Mouse (Mus musculus): ENCODE results near the gene Zfyve19. TPM values are rescaled to one million over a fixed set of nuclear protein-coding genes. Genes with fewer than 3 reads are reported as not detected.

Gene Zfyve19
- polyA plus RNA-seq, 1 experiment from 2014 or later = 61.4 TPM

- Histone ChIP-seq H3K4me3 (replicated peaks) (no peak overlapping the region), H3K27me3 (no peaks in the 10 kb centered on the region), H3K4me2 (replicated peaks) (no peak overlapping the region), H3K4me1 (peaks cover 13% of the 10 kb centered on the region), H3K36me3 (no peaks in the 10 kb centered on the region), H3K9ac (no peak overlapping the region), H3K9me3 (replicated peaks) (no peaks in the 10 kb centered on the region), H3K27ac (replicated peaks) (peak overlapping the region; percentile 55; the same call in 1 of the 2 replicates)
- ATAC-seq (ENCODE audit: insufficient number of reproducible peaks, low FRiP score, low TSS enrichment, low read depth) = peak; percentile 32; the same call in 1 of the 2 replicates
- WGBS = 17% methylated on average over 4 of the region's 4 CpGs
These were observed 11.9 kb upstream of the Zfyve19 start for GRCm38 (mm10) chr2:119196316-119197108.

- peaks cover 13% of the 10 kb centered on the region for H3K4me1 ChIP-seq
- no peak overlapping the region for H3K9ac ChIP-seq
- no peak overlapping the region for H3K27ac ChIP-seq (replicated peaks)
- ATAC-seq (ENCODE audit: insufficient number of reproducible peaks, low FRiP score, low TSS enrichment, low read depth) = no peak
- H3K9me3 ChIP-seq (replicated peaks) = no peaks in the 10 kb centered on the region
- H3K4me2 ChIP-seq (replicated peaks) = no peak overlapping the region
- no peaks in the 10 kb centered on the region for H3K36me3 ChIP-seq
- H3K4me3 ChIP-seq (replicated peaks) = no peak overlapping the region
- H3K27me3 ChIP-seq = no peaks in the 10 kb centered on the region
- WGBS = 83% methylated on average over 1 of the region's 1 CpGs
These were observed 10.9 kb upstream of the Zfyve19 start for GRCm38 (mm10) chr2:119197493-119197892.

GRCm38 (mm10) chr2:119198049-119198448 lies 10.4 kb upstream of the Zfyve19 start:
- H3K27ac ChIP-seq (replicated peaks) = no peak overlapping the region
- H3K9ac ChIP-seq = no peak overlapping the region
- H3K9me3 ChIP-seq (replicated peaks) = no peaks in the 10 kb centered on the region
- H3K36me3 ChIP-seq = no peaks in the 10 kb centered on the region
- H3K27me3 ChIP-seq = no peaks in the 10 kb centered on the region
- H3K4me3 ChIP-seq (replicated peaks) = no peak overlapping the region
- WGBS = 31% methylated on average over 1 of the region's 1 CpGs
- ATAC-seq (ENCODE audit: insufficient number of reproducible peaks, low FRiP score, low TSS enrichment, low read depth) = no peak
- H3K4me1 ChIP-seq = peaks cover 18% of the 10 kb centered on the region
- no peak overlapping the region for H3K4me2 ChIP-seq (replicated peaks)

GRCm38 (mm10) chr2:119198934-119199333 lies 9.5 kb upstream of the Zfyve19 start:
- Histone ChIP-seq H3K4me3 (replicated peaks) (no peak overlapping the region), H3K27ac (replicated peaks) (no peak overlapping the region), H3K9ac (no peak overlapping the region), H3K36me3 (no peaks in the 10 kb centered on the region), H3K4me2 (replicated peaks) (no peak overlapping the region), H3K4me1 (peaks cover 19% of the 10 kb centered on the region), H3K27me3 (no peaks in the 10 kb centered on the region), H3K9me3 (replicated peaks) (no peaks in the 10 kb centered on the region)
- 59% methylated on average over 3 of the region's 3 CpGs for WGBS
- no peak for ATAC-seq (ENCODE audit: insufficient number of reproducible peaks, low FRiP score, low TSS enrichment, low read depth)

- Histone ChIP-seq H3K36me3 (no peaks in the 10 kb centered on the region), H3K9me3 (replicated peaks) (no peaks in the 10 kb centered on the region), H3K27ac (replicated peaks) (peak overlapping the region; percentile 55), H3K9ac (no peak overlapping the region), H3K4me1 (peaks cover 18% of the 10 kb centered on the region), H3K4me3 (replicated peaks) (no peak overlapping the region), H3K27me3 (no peaks in the 10 kb centered on the region), H3K4me2 (replicated peaks) (no peak overlapping the region)
- WGBS = 42% methylated on average over 5 of the region's 5 CpGs
- ATAC-seq (ENCODE audit: insufficient number of reproducible peaks, low FRiP score, low TSS enrichment, low read depth) = no peak
These were observed 5.4 kb upstream of the Zfyve19 start for GRCm38 (mm10) chr2:119202914-119203453.

GRCm38 (mm10) chr2:119203871-119204460 lies 4.5 kb upstream of the Zfyve19 start:
- no peaks in the 10 kb centered on the region for H3K27me3 ChIP-seq
- 83% methylated on average over 4 of the region's 4 CpGs for WGBS
- no peak for ATAC-seq (ENCODE audit: insufficient number of reproducible peaks, low FRiP score, low TSS enrichment, low read depth)

GRCm38 (mm10) chr2:119207961-119208343 lies 465 bp upstream of the Zfyve19 start:
- peak overlapping the region; percentile 49 for H3K4me2 ChIP-seq (replicated peaks)
- WGBS = 12% methylated on average over 6 of the region's 6 CpGs
- peak overlapping the region; percentile 92 for H3K27ac ChIP-seq (replicated peaks)
- H3K9ac ChIP-seq = peak overlapping the region; percentile 76
- no peaks in the 10 kb centered on the region for H3K9me3 ChIP-seq (replicated peaks)
- no peaks in the 10 kb centered on the region for H3K27me3 ChIP-seq
- peaks cover 28% of the 10 kb centered on the region for H3K36me3 ChIP-seq
- H3K4me1 ChIP-seq = peaks cover 17% of the 10 kb centered on the region
- ATAC-seq (ENCODE audit: insufficient number of reproducible peaks, low FRiP score, low TSS enrichment, low read depth) = no peak
- H3K4me3 ChIP-seq (replicated peaks) = peak overlapping the region; percentile 84

More at GRCm38 (mm10) chr2:119203871-119204460, 4.5 kb upstream of the Zfyve19 start:
- Histone ChIP-seq H3K4me3 (replicated peaks) (no peak overlapping the region), H3K9ac (no peak overlapping the region), H3K4me1 (peaks cover 14% of the 10 kb centered on the region), H3K36me3 (no peaks in the 10 kb centered on the region), H3K4me2 (replicated peaks) (no peak overlapping the region), H3K9me3 (replicated peaks) (no peaks in the 10 kb centered on the region), H3K27ac (replicated peaks) (no peak overlapping the region)

- H3K27me3 ChIP-seq = no peaks in the 10 kb centered on the region
- H3K4me1 ChIP-seq = peaks cover 15% of the 10 kb centered on the region; the same call in 1 of the 2 replicates
- peak overlapping the region; percentile 84 for H3K4me3 ChIP-seq (replicated peaks)
- peaks cover 35% of the 10 kb centered on the region for H3K36me3 ChIP-seq
- under 1% methylated on average over 13 of the region's 13 CpGs for WGBS
- H3K27ac ChIP-seq (replicated peaks) = peak overlapping the region; percentile 66; the same call in 1 of the 2 replicates
- peak overlapping the region; percentile 49 for H3K4me2 ChIP-seq (replicated peaks)
- peak overlapping the region; percentile 76 for H3K9ac ChIP-seq
- H3K9me3 ChIP-seq (replicated peaks) = no peaks in the 10 kb centered on the region
- no peak for ATAC-seq (ENCODE audit: insufficient number of reproducible peaks, low FRiP score, low TSS enrichment, low read depth)
These were observed 725 bp downstream of the Zfyve19 start for GRCm38 (mm10) chr2:119209176-119209507.

GRCm38 (mm10) chr2:119229775-119230704 lies 21.6 kb downstream of the Zfyve19 start, which contains the start of gene Ppp1r14d:
Gene Ppp1r14d, minus strand, starts transcription at chr2:119229906.
- Histone ChIP-seq H3K9me3 (replicated peaks) (no peaks in the 10 kb centered on the region), H3K27me3 (peaks cover 5% of the 10 kb centered on the region), H3K36me3 (no peaks in the 10 kb centered on the region), H3K4me1 (no peaks in the 10 kb centered on the region), H3K4me3 (replicated peaks) (no peak within 1 kb of the TSS), H3K9ac (no peak within 1 kb of the TSS), H3K4me2 (replicated peaks) (no peak within 1 kb of the TSS), H3K27ac (replicated peaks) (no peak within 1 kb of the TSS)
- WGBS = 62% methylated on average over 6 of the region's 6 CpGs
- no peak for ATAC-seq (ENCODE audit: insufficient number of reproducible peaks, low FRiP score, low TSS enrichment, low read depth)

- Histone ChIP-seq H3K9ac (peak overlapping the region; percentile 21; the same call in 1 of the 2 replicates), H3K27ac (replicated peaks) (peak overlapping the region; percentile 67), H3K27me3 (peaks cover 57% of the 10 kb centered on the region), H3K4me3 (replicated peaks) (peak overlapping the region; percentile 52), H3K36me3 (no peaks in the 10 kb centered on the region), H3K4me2 (replicated peaks) (peak overlapping the region; percentile 82), H3K9me3 (replicated peaks) (no peaks in the 10 kb centered on the region), H3K4me1 (peaks cover 13% of the 10 kb centered on the region)
- WGBS = 7% methylated on average over 25 of the region's 25 CpGs
- 0 out of 2 replicates have a peak, but pooled peaks have one; percentile 15 for ATAC-seq (ENCODE audit: insufficient number of reproducible peaks, low FRiP score, low TSS enrichment, low read depth)
These were observed 28.3 kb downstream of the Zfyve19 start for GRCm38 (mm10) chr2:119236682-119237209.
